Mouse (Mus musculus) B cell, adult 67 days (primary cell): Measurements from ENCODE around the gene Slc22a22. TPM values are rescaled to one million over a fixed set of nuclear protein-coding genes. Genes with fewer than 3 reads are reported as not detected.

Source experiments
- total RNA-seq, 2 experiments: library from RNA; stranded (reverse); gene quantifications; 4 replicates each; pipeline ENCODE4 v1.2.4; 2023

The Slc22a22 gene
- total RNA-seq, result not detected

DNA sequence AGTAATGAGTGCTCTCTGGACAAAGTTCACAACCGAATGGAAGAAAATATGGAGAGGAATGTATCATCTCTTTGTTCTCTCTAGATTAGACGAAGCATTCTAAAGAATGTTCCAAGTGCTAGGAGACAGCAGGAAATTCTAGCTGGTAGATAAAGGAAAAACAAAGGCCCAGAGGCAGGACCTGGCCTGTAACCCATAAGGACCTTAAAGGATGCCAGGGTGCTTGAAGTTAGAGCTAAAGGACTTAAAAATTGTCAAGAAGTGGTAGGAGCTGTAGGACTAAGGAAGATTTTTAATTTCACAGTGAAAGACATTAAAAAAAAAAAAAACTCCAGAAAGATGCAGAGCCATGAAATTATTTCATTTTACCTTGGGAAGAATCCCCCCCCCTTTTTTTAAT lies at the start of gene Slc22a22:
TSS of gene Slc22a22 (minus strand) at position 101 of the 400 bp plus-strand sequence.

